In genomic region chr10:29155304-29155703, GRCm38 (mm10) we compare ENCODE assay signal across 26 mouse cellular contexts. TPM values are rescaled to one million over a fixed set of nuclear protein-coding genes. Genes with fewer than 3 reads are reported as not detected.
"Had no signal": no experiment of that assay in that cellular context is flagged by ENCODE, and none has a peak within 500 bp of the region (broad histone marks: within the 10 kb centered on the region; RNA-seq: fewer than 3 reads in every experiment).

No protein-coding gene starts in this region.

- ATAC-seq: liver, embryonic 12.5 days; midbrain, embryonic 16.5 days had no signal

- H3K36me3 ChIP-seq: kidney, embryonic 15.5 days; limb, embryonic 10.5 days; limb, embryonic 13.5 days; liver, embryonic 12.5 days; liver, embryonic 15.5 days; lung, embryonic 15.5 days had no signal

- H3K27me3 ChIP-seq: kidney, embryonic 15.5 days; limb, embryonic 13.5 days; liver, embryonic 12.5 days; liver, embryonic 15.5 days; lung, embryonic 15.5 days; midbrain, embryonic 12.5 days; neural tube, embryonic 12.5 days had no signal

- H3K27ac ChIP-seq: kidney, embryonic 15.5 days; limb, embryonic 10.5 days; limb, embryonic 13.5 days; liver, embryonic 12.5 days; liver, embryonic 15.5 days; lung, embryonic 15.5 days; midbrain, embryonic 12.5 days; neural tube, embryonic 12.5 days; stomach, postnatal 0 days had no signal

- H3K9ac ChIP-seq: kidney, embryonic 15.5 days; limb, embryonic 13.5 days; liver, embryonic 12.5 days; liver, embryonic 15.5 days; lung, embryonic 15.5 days; midbrain, embryonic 12.5 days; neural tube, embryonic 12.5 days had no signal

- DNase-seq: kidney, adult 11 months; kidney, adult 8-10 months; kidney, postnatal 10 days; kidney, postnatal 36 days; layer of hippocampus, adult 9-11 months; liver; lung, adult 18-20 months; lung, postnatal 10 days; lung, postnatal 36 days; right cerebral cortex, adult 18-20 months; right cerebral cortex, postnatal 14 days; right cerebral cortex, postnatal 4 days; thymus, adult 2 months; thymus, postnatal 14 days; thymus, postnatal 4 days had no signal

- H3K4me3 ChIP-seq: kidney, embryonic 15.5 days; limb, embryonic 10.5 days; limb, embryonic 13.5 days; liver, embryonic 12.5 days; liver, embryonic 15.5 days; lung, embryonic 15.5 days; midbrain, embryonic 12.5 days; neural tube, embryonic 12.5 days had no signal

- H3K9me3 ChIP-seq: kidney, embryonic 15.5 days; limb, embryonic 10.5 days; limb, embryonic 13.5 days; liver, embryonic 12.5 days; liver, embryonic 15.5 days; lung, embryonic 15.5 days; midbrain, embryonic 12.5 days; neural tube, embryonic 12.5 days had no signal

- H3K4me2 ChIP-seq: kidney, embryonic 15.5 days; limb, embryonic 13.5 days; liver, embryonic 12.5 days; liver, embryonic 15.5 days; lung, embryonic 15.5 days; midbrain, embryonic 12.5 days; neural tube, embryonic 12.5 days had no signal

- H3K4me1 ChIP-seq: kidney, embryonic 15.5 days; limb, embryonic 10.5 days; limb, embryonic 13.5 days; liver, embryonic 12.5 days; liver, embryonic 15.5 days; lung, embryonic 15.5 days; neural tube, embryonic 12.5 days had no signal

RNA-seq across cellular contexts. Expression of gene Soga3, which starts 11.7 kb away (rescaled TPM):
- total RNA-seq: megakaryocyte-erythroid progenitor cell, adult 5-6 weeks had no signal

RNA-seq across cellular contexts. Expression of gene Gm49353, which starts 43.5 kb away (rescaled TPM):
- total RNA-seq: megakaryocyte-erythroid progenitor cell, adult 5-6 weeks had no signal
- polyA plus RNA-seq: kidney, embryonic 15.5 days; limb, embryonic 10.5 days; limb, embryonic 13.5 days; liver, embryonic 12.5 days; liver, embryonic 15.5 days; thymus, adult 2 months had no signal

RNA-seq across cellular contexts. Expression of gene 9330159F19Rik, which starts 56.1 kb away (rescaled TPM):
- total RNA-seq: megakaryocyte-erythroid progenitor cell, adult 5-6 weeks had no signal
